Mouse (Mus musculus): Measurements from ENCODE around the gene Sobp.

The Sobp gene

DNA sequence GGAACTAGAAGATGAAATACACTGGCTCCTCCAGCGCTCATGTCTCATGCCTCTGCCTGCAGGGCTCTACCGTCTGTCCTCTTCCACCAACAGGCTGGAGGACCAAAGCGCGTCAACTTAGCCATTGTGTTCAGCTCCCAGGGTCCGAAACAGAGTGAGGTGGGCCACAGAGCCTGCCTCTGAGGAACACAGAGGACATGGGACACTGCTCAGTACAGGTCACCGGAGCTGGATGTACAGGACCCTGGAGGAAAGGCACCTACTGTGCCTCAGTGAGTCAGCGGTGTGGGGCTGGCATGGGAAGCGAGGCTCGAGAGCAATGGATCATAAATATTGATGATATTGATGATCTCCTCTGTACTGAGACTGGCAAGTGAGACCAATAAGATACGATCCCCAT lies 175.0 kb downstream of the Sobp start:
- DNase-seq (ENCODE audit: extremely low spot score, low spot score), result no peak

GRCm38 (mm10) chr10:42997278-42997677 lies 177.1 kb downstream of the Sobp start:
- DNase-seq (ENCODE audit: extremely low spot score, low spot score), result no peak

- DNase-seq (ENCODE audit: extremely low spot score, low spot score), result peak; percentile 40
Observed at GRCm38 (mm10) chr10:42995484-42995895, 178.8 kb downstream of the Sobp start.

DNA sequence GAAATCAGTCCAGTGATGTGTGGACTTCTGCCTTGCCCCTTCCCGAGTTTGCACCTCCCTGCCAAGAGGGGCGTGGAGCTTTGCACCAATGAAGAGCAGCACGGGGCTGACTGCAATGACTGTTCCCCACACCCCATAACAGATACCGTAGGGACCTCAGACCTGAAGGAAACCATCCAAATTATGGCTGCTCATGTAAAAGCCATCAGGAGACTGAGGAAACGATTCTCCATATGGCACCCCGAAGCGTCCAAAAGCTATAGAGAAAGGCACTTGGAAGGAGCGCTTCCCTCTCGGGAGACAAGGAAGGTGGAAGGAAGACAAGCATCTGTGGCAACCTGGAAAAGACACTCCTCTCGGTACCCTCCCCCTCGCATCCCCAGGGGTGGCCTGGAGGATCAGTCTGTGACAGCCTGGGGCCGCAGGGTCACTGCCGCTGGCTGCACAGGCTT lies 180.0 kb downstream of the Sobp start:
- peak; percentile 48 for DNase-seq (ENCODE audit: extremely low spot score, low spot score)

DNA sequence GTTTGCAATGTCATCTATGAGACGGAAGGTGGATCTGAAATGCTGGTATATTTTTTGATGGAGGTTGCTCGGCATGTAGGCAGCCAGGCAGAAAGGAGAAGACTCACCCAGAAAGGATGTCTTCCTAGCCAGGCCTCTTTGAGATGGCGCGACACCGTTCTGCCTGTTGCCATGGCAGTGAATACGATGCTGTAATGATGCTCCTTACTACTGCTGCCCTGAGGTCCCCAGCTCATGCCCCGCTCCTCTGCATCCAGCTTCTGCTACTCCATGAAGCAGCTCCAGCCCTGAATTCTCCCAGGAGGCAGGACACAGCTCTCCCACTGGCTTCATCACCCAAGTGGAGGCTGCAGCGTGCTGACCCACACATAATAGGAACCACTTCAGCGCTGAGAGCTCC lies 183.3 kb downstream of the Sobp start:
- no peak for DNase-seq (ENCODE audit: extremely low spot score, low spot score)

DNA sequence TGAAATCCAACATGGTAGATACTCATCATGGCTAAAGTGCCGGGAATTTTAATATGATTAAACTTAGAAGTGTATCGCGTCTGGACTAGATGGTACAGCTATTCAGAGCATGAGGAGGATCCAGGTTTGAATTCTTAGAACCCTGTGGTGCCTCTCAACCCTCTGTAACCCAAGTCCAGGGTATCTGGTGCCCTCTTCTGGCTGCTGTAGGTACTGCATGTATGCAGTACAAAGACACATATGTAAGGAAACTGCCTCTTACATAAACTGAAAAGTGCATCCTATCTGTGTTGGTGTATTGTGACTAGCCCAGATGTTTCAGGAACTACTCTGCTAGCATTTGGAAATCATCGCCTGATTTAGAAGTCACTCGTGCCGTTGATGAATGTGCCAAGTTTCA lies 184.4 kb downstream of the Sobp start:
- peak; percentile 91 for DNase-seq (ENCODE audit: extremely low spot score, low spot score)

DNA sequence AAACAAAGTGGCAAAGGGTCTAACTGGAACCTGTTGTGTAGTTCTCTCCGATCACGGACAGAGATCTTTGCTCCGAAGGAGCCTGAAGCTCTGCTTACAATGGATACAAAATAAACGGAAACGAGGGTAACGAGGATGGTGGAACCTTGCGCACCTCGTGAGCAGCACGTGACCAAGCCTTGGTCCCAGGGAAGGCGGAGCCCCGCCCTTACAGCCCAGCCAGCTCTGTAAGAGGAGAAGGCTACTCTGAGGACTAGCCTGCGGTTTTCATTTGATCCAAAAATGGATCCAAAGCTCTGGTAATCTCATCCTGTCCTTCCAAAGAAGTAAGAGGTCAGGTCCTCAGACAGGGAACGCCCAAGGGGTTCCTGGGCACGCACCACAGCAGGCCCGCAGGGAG lies 185.7 kb downstream of the Sobp start:
- DNase-seq (ENCODE audit: extremely low spot score, low spot score), result no peak

GRCm38 (mm10) chr10:42987594-42988052 lies 186.7 kb downstream of the Sobp start:
- peak; percentile 67 for DNase-seq (ENCODE audit: extremely low spot score, low spot score)

- DNase-seq (ENCODE audit: extremely low spot score, low spot score), result no peak
Observed at GRCm38 (mm10) chr10:42984886-42985285, 189.4 kb downstream of the Sobp start.

DNA sequence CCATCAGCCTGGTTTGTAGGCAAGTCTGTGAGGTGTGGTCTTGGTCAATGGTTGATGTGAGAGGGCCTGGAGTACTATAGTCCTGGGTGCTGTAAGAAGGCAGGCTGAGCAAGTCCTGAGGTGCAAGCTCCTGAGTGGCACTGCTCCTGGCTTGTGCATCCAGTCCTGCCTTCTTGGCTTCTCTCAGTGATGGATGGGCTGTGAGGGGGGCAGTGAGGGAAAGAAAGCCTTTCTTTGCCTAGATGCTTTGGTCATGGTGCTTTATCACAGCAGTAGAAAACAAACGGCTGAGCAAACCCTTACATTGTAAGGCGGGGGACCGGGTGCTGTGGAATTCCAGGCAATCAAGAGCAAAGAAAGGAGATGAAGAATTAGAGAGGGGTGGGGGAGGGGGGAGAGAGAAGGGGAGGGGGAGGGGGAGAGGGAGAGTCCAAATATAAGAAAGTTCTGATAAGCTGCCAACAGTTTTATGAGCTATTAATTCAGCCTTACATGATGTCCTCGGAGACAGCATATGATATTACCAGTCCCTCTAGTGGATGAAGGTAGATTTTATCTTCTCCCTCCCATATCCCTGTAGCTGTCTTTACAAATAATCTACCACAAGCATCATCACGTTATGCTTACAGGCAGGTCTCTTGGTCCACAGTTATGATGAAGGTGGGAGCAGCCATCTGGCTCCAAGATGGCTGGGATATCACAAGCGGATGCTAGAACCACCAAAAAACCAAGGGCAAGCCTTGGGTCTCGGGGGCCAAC lies 193.2 kb downstream of the Sobp start:
- DNase-seq (ENCODE audit: extremely low spot score, low spot score), result peak; percentile 40

GRCm38 (mm10) chr10:42978346-42978745 lies 196.0 kb downstream of the Sobp start:
- no peak for DNase-seq (ENCODE audit: extremely low spot score, low spot score)

- DNase-seq (ENCODE audit: extremely low spot score, low spot score), result no peak
Observed at GRCm38 (mm10) chr10:42976577-42976976, 197.8 kb downstream of the Sobp start.

GRCm38 (mm10) chr10:42973537-42973936 lies 200.8 kb downstream of the Sobp start:
- no peak for DNase-seq (ENCODE audit: extremely low spot score, low spot score)

DNA sequence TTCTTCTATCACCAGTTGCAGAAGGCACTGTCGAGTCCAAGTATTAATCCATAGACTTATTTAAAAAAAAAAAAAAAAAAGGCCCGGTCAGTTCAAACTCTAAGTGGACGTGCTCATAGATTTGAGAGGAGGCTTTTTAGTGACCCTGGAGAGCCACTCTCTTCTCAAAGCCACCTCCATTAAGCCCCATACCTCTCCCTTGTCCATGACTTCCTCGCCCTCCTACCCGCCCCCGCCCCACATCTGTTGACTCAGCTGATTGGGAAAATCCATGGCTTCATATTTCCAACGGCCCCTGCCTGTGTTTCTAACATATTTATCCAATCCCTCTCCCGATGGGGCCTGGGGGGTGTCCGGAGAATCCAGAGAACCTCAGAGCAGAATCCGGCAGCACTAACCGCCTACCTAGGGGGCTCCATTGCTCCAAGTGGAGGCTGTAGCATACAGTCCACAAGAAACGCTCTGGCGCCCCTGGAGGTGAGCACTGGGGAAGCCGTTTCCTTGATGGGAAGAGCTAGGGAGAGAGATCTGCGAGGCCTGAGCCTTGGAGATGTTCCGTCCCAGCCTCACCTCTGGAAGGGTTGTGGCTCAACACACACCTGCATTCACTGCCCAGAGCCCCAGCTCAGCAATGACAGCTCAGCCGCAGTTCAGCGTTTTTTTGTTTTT lies 201.7 kb downstream of the Sobp start:
- DNase-seq (ENCODE audit: extremely low spot score, low spot score), result peak; percentile 76

GRCm38 (mm10) chr10:42968332-42968731 lies 206.0 kb downstream of the Sobp start:
- no peak for DNase-seq (ENCODE audit: extremely low spot score, low spot score)

GRCm38 (mm10) chr10:42963061-42963460 lies 211.3 kb downstream of the Sobp start:
- DNase-seq (ENCODE audit: extremely low spot score, low spot score), result no peak

DNA sequence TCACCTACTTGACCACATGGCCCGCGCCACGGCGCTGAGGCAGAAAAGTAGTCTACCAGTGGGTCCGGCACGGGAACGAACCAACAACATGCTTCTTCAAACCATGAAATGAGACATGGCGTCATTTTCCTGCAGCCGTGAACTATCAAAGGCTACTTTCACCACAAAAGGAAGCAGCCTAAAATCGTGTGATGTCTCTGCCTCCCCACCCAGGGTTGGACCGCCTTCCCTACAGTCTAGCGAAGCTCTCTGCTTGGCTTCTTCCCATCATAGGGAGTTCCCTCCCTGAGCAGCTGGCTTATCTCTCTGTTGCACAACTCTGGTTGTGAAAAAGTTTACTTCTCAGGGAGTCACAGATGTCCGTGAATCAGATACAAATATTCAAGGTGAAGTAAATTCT lies 211.7 kb downstream of the Sobp start:
- DNase-seq (ENCODE audit: extremely low spot score, low spot score), result no peak

DNA sequence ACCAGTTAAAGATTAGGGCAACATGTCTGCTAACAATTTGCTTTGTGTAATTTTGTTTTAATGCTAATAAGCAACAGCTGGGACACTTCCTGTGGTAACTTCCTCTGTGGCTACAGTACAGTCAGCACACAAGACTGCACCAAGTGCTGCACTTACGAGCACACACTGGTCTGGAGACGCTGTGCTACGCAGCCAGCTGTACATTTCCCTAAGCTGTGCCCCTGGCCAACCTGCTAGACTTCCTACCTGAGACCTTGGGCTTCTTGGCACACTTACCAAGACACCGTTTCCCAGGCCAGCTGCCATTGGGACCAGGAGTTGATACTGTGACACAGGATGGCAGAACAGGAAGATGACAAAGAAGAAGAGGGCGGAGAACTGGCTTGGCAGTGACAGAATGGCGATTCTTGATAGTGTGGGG lies 212.1 kb downstream of the Sobp start:
- no peak for DNase-seq (ENCODE audit: extremely low spot score, low spot score)

GRCm38 (mm10) chr10:42961771-42962170 lies 212.6 kb downstream of the Sobp start:
- no peak for DNase-seq (ENCODE audit: extremely low spot score, low spot score)

DNA sequence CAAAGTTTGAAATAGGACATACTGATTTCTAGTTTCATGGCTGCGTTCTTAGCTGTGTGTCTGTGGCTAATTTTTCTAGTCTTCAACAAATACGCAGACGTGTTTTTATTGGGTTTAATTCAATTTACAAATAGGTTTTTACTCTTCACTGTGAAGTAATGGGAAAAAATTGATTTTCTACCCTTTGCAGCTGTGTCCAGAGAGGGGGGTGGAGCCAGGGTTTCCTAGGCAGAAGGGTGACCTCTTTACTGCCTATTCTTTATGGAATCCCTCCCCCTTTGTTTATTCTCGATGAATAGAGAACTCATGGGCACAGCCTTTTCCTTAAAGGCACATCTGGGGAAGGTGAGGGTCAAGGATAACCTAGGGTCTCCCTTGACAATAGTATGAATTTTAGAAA lies 215.6 kb downstream of the Sobp start:
- DNase-seq (ENCODE audit: extremely low spot score, low spot score), result no peak

DNA sequence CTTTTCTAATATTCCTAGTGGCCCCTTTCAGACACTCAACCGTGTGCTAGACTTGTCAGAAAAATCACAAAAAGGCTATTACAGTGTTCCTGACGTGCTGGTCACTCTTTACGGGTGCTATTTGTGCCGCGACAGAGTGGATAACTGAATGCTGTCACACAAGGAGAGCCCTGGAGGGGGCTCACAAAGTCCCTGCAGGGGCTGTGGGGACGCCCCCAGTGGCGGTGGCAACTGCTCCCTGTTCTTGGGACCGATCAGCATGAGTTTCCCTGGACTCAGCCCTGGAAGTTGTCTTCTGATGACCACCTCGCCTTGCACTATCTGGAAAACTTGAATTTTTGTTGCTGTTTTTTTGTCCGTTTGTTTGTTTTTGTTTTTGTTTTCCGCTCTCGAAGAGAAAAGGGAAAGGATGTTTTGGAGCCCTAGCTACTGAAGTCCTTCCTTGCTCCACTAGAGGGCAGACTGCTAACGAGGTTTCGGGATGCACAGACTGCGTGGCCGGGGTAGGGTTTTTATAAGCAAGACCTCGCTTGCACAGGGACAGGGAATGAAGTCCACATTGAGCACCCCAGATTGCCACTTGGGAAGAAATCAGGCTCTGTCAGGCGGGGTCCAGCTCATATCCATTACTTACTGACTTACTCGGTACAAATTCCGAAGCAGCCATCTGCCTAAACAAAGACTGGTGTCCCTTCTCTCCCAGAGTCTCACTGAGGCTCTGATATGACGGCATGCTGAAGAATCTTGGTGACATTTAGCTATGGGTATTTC lies 216.3 kb downstream of the Sobp start:
- peak; percentile 79 for DNase-seq (ENCODE audit: extremely low spot score, low spot score)

- no peak for DNase-seq (ENCODE audit: extremely low spot score, low spot score)
Observed at GRCm38 (mm10) chr10:42955205-42955604, 219.1 kb downstream of the Sobp start.

Measured in neural tube, embryonic 10.5 days (tissue).